Mouse (Mus musculus) gastrocnemius, adult 8-10 months (tissue): Measurements from ENCODE around the gene Myh14. TPM values are rescaled to one million over a fixed set of nuclear protein-coding genes. Genes with fewer than 3 reads are reported as not detected.

Experiments
- DNase-seq, 2 experiments: peaks; one replicate each; pipeline ENCODE4 v3.0.0; 2022; ENCODE audit warnings: low spot score in 2 of 2
- total RNA-seq, 4 experiments: library from RNA; stranded (reverse); gene quantifications; 2 replicates each; pipeline ENCODE4 v1.2.4; 2022

Gene Myh14
- total RNA-seq, 4 experiments from 2014 or later, result 38.7 to 58.3 (median 42.5) TPM

DNA sequence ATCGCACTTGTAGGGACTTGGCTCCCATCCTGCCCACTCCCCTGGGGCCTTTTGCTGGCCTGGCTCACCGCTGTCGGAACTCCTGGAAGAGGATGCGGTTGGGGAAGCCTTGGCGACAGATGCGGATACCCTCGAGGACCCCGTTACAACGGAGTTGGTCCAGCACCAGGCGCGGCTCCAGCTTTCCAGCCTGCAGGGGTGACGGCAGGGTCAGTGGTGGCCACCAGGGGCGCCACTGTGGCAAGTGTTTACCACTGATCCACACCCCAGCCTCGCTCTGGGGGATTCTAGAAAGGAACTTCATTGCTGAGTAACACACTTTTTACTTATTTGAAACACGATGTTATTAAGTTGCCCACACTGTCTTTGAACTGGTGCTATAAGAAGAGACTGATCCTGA lies 37.2 kb downstream of the Myh14 start:
- no peak for DNase-seq

DNA sequence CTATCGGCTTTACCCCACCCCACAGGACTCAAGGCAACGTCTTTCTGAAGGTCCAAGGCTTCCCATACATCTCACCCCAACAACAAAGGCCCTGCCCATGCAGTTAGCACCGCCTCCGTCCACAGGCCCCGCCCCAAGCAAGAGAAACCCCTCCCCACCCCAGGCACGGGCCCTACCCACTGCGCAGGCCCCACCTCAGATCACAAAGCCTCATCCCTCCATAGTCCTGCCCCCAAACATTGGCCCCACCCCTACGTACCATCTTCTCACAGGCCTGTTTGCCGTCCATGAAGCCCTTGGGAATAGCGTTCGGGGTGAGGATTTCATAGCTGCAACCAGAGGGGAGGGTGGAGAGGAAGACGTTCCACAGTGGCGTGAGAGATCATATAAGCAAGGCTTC lies 38.0 kb downstream of the Myh14 start:
- no peak for DNase-seq

DNA sequence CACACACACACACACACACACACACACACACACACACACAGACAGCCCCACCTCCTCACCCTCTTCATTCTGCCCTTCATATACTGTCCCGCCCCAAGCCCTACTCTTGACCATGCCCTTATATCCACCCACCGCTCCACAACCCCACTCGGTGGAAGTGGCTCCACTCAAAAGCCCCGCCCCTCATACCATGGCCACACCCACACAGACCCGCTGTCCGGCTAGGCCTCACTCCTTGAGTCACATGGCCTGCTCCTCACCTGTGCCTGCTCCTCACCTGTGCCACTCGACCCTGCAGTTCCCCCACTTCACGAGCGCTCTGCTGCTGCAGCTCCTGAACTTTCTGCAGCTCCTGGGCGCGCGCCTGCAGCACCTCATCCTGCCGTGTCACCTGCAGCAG lies 40.2 kb downstream of the Myh14 start:
- no peak for DNase-seq

DNA sequence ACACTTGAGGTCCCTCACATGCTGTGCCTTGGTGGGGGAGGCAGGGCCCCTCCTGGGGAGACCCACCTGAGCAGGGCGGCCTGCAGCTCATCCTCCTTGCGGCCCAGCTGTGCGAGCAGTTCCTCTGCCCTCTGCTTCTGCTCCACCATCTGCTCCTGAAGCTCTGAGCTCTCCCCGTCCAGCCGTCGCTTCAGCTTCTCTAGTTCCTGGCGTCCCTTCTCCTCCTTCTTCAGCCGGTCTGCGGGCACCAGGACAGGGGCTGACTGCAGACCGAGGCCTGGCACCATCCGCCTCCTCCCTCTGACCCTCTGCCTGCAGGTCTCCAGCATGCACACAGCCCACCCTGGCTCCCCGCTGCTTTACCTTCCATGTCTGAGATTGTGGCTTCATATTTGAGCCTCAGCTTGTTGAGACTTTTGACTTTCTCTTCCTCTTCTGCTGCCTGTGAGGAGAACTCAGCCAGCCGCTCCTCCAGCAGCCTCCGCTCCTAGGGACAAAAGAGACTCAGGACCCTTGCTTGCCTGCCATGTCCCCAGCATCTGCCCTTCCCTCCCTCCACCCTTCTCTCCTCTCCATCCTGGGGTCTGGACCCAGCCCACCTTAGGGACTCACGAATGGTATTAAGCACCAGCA lies 42.1 kb downstream of the Myh14 start:
- DNase-seq, result no peak

DNA sequence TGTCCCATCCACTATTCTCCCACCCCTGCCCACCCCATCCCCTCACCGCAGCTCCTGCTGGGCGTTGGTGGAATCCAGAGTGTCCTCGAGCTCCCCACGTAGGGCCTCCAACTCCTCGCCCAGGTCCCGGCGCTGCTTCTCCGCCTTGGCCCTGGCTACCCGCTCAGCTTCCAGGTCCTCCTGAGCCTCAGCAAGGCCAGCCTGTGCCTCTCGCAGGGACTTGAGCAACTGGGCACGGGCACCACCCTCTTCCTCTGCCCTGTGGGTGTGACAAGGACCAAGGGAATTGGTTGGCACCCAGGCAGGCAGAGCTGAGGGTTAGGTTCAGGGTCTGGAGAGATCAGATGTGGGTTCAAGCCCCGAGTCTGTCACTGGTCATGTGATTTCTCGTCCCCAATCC lies 43.7 kb downstream of the Myh14 start:
- DNase-seq, result no peak

DNA sequence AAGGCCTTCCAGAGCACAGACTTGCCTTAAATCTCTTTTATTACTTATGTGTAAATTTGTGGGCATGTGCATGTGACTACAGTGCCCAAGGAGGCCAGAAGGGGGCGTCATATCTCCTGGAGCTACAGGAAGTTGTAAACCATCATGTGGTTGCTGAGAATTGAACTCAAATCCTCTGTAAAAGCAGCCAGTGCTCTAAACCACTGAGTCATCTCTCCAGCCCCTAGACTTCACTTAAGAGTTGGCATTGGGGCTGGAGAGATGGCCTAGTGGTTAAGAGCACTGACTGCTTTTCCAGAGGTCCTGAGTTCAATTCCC lies 44.6 kb downstream of the Myh14 start:
- DNase-seq, result no peak

DNA sequence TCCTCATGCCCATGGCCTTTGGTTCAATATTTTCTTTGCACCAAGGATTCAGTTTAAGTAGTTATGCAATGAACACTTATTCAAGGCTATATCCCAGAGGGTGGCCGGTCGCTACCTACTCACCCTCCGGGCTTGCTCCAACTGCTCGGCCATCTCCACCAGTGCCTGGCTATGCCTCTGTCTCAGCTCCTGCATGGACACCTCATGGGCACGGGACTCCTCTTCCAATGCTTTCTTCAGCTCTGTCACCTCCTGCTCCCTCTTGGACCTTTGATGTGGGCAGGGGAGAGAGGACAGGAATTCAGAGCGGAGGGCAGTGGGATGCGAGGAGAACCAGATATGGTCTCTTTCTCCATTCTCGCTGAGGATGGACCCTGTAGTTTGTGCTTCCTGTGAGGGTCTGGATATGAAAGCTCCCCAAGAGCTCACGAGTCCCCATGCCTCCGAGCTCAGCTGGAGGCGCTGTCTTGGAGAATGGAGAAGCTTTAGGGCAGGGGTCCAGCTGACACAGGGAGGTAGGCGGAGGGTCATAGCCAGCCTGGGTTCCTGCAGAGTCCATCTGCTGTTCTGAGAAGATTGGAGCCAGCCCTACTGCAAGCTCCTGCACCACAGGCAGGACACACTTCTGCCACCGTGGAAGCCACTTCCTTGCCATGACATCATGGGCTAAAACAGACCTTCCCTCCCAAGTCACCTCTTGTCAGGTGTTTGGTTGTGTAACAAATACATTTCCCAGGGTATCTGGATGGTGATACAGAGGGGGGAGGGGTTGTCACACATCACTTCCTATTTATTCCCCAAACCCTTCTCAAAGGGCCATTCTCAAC lies 45.2 kb downstream of the Myh14 start:
- DNase-seq, result no peak

DNA sequence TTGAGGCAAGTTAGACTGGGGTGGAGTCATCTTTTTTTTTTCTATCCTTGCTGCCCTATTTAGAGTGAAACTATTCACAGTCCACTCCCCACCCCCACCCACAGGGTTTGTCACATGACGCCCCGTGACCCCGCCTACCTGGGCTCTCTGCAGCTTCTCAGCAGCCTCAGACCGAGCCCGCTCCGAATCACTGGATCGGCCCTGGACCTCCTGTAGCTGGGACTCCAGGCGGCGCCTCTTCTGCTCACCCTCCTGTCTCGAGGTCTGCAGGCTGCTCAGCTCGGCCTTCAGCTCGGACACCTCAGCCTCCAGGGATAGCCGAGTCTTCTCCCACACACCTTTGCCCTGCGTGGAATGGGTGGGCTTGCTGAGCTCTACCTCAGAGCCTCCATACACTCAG lies 45.8 kb downstream of the Myh14 start:
- no peak for DNase-seq

DNA sequence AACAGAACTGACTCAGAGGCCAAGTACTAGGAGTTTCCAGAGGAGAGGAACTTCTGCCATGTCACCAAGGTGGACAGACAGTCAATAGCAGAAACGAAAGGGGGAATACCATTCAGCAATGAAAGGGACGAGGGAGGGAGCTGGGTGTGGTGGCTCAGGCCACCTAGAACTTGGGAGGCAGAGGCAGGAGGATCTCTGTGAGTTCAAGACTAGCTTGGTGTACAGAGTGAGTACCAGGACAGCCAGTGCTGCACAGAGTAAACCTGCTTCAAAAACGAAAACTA lies 46.2 kb downstream of the Myh14 start:
- DNase-seq, result no peak

DNA sequence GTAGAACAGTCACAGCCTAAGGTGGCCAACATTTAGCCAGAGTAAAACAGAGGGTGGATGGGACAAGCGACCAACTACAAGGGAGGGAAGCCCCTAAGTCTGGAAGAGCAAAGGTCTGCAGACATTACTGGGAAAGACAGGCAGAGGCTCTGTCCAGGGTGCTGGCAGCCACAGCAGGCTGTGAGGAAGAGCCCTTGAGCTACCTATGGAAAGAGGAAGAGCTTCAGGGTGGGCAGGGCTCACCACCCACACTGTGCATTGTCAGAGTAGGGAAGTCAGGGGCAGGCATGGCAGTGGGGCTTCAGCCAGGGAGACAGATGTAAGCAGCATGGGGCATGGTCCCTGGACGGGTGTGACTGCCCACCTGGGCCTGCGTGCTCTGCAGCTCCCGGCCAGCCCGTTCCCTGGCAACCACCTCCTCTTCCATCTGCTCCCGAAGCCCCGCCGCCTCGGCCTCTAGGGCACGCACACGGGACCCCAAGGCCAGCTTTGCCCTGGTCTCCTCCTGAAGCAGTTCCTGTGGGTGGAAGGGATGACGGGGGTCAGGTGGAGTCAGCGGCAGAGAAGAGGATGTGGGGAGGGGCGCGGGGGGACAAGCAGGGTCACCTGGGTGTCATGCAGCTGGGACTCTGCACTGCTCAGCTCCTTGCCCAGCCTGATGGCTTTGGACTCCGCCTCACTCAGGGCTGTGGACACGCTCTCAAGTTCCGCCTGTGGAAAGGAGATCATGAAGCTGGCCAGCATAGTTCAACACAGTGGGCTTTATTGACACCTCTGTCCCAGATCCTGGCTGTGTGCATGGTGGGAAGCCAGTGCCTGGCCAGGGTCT lies 46.7 kb downstream of the Myh14 start:
- no peak for DNase-seq

DNA sequence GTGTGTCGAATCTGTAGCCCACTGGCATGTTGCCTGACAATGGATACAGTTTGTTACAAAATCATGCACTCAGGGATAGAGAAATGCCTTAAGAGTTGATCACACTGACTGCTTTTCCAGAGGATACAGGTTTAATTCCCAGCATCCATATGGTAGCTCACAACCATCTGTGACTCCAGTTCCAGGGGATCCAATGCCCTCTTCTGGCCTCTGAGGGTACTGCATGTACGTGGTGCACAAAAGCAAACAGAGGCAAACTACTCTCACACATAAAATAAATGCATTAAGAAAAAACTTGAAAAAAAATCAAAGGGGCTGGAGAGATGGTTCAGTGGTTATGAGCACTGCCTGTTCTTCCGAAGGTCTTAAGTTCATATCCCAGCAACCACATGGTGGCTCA lies 53.6 kb downstream of the Myh14 start:
- DNase-seq, result no peak

DNA sequence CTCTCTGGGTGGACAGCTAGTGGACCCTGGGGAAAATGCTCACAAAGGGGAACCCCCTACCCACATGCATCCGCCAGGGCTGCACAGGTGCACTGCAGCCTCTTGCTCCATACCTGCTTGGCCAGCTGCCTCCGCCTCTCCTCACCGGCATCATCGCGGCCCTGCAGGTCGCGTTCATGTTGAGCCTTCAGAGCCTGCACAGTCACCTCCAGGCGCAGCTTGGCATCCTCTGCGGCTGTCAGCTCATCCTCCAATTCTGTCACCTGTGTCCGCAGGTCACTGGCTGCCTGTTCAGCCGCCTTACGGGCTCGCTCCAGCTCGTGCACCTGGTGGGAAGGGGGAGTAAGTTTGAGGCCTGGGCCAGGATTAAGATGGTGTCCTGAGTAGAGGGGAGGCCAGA lies 54.7 kb downstream of the Myh14 start:
- DNase-seq, result no peak

DNA sequence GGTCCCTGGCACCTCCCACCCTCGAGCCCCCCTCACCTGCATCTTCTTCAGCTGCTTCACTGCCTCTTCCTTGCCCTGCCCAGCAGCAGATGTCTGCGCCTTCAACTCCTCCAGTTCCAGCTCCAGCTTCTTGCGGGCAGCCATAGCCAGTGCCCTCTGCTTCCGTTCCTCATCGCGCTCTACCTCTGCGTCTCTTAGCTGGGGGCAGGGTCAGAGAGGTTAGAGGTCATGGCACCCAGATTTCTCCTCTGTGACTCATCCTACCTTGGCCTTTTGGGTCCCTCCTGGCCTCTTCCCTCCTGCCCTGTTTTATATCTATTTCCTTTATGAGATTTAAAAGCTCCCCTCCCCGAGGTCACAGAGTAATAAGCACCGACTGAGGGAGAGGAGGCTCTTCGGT lies 55.3 kb downstream of the Myh14 start:
- no peak for DNase-seq

DNA sequence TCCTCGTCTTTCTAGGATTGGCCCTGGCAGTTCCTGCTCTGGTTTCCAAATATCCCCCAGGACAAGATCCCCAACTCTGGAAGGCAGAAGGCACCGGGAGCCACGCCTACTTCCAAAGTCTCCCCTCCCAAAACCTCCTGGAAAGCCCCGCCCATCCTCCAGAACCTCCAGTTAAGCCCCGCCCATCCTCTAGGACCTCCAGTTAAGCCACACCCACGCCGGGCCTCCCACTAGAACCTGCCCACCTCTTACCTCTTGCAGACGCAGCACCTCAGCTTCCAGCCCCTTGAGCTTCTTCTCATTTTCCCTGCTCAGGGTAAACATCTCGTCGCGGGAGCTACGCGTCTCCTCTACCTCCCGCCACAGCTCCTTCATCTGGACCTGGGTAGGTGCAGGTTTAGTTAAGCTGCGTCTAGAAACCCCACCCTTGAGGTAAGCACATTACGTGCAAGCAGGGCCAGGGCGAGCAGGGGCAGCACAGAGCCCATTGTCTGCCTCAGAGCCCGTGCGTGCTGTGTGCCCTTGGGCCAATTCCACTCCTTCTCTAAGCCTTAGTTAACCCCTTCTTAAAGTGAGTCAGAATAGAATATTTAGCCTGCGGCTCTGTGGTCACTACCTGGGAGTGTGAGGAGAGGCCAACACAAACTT lies 56.5 kb downstream of the Myh14 start:
- no peak for DNase-seq

DNA sequence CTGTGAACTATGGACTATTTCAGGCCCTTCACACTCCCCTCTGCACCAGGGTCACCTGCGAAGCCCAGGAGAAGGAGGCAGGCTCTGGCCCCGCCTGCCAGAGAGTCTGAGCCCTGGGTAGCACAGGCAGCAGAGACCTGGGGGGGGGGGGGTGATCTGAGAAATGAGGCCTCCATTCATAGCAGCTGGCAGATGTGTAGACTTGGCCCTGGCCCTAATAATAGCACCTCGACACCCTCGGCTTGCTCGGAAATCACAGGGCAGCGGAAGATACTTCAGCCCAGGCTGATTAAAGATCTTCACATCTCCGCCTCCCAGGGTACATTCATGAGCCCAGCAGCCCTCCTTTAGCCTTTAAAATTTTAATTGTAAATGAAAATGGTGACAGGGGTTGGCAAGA lies 58.5 kb downstream of the Myh14 start:
- DNase-seq, result no peak

DNA sequence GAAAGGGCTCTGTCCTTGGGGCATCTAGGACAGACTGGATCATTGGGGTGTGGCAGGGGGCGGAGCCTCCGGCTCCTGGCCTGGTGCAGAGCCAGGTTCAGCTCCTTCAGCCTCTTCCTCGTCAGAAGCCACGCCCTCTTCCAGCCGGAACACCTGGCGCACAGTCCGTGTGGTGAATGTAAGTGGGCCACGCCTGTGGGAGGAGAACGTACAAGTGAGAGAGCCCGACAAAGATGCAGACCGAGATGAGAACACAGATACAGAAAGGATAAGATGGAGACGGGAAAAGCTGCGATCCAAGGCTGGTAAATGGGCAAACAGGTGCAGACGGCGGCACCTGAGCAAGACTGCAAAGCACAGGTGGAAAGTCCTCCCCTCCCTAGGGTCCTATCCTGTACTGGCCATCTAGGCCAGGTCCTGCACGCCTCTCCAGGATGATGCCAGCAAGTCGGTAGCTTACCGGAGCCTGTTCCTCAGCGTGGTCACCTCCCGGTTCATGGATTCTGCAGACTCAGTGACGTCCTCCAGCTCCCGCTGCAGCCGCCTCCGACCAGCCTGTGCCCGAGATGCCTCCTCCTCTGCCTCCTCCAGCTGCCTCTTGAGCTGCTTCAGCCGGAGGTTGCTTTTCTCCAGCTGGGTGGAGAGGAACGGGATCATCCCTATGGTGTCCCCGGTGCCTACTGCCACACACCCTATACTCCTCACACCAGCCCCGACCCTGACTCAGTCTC lies 64.3 kb downstream of the Myh14 start:
- DNase-seq, result no peak

DNA sequence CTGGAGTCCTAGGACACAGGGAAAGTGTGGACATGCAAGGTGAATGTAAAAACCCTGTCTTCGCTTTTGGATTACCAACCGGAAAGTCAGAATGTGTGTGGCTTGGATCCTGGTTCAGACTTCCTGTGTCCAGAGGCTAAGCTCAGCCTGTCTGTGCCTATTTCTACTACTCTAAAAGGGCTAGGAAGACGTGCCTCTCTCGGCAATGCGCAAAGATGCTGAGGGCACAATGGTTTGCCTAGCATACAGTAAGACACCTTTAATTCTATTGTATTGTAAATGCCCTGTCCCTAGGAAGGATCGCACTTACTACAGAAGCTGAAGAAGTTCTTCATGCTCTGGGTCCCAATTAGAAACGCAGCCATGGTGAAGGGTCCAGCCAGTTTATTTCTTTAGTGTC lies 65.2 kb downstream of the Myh14 start:
- DNase-seq, result no peak

DNA sequence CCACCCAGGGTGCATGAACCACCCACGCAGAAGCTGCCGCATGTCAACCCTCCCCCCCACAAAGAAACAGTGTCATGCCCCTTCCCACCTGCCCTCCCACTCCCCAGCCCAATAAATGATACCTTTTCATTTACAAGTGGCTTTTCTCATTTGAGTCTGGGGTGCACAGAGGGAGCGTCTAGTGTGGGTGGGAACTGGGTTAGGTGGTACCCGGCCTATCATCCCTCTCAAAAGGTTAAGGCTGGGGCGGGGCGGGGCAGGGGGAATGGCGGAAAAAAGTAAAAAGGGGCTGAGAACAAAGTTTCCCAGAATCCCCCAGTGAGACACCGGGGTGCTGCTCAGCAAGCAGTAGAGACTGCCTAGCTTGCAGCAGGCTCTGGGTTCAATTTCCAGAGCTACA lies 66.0 kb downstream of the Myh14 start:
- no peak for DNase-seq

DNA sequence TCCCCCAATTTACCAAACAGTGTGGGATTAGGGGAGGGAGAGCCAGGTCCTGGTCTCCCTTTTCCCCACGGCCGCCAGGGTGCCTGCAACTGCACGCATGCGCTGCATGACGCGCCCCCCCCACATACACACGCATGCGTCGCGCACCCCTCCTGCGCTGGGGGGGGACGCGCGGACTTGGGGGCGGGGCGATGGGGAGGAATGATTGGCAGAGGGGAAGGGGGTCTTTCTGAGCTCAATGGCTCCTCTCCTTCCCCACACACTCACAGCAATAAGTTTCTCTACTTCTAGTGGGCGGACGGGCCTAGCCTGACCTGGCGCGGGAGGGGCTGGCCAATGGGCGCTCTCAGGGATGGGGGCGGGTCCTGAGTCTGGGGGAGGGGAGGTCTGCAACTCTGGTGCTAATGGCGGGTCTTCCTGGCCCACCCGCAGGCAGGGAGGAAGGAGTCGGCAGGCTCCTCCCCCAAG lies 66.5 kb downstream of the Myh14 start:
- DNase-seq, result no peak

DNA sequence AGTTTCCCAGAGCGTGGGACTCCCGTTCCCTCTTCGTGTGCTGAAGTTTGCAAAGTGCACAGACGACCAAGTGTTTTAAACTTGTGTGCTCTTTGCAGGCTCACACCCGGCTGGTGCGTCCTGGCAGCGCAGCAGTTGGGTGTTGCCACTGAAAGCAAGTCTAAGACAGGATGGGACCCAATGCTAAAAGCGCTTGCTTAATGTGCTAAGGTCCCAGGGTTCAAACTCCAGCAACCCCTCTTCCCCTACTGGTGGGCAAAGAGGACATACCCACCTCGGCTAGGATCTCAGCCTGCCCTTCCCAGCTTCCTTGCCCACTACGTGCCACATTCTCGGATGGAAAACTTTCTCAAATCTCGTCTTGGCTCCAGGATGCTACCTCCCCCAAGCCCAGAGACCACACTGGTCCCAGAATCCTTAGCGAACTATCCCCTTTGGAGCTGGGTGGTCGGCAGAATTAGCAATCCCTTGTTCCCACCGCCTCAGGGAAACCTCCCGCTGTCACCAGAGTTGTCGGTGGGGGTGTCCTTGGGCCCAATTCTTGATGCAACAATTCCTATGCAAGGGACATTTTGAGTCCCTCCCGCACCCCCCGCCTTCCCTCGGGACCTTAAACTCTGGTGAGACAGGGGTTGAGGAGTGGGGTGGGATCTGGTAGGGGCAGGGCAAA lies 67.3 kb downstream of the Myh14 start:
- DNase-seq, result no peak

DNA sequence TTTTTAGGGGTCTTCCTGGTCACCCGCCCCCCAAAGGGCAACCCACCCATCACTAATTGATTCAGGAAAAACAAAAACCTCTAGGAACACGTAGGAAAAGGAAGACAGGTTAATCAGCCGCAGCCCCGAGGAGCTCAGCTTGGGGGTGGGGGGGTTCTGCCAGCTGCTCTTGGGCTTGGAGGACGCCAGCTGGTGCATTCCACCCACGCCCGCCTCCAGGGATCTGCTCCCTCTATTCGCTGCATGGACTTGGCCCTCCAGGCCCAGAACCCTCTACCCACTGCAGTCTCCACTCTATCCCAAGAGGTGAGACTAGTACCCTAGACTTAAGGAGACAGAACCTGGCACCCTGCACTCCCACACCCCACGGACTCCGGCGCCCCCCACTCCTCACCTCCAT lies 68.2 kb downstream of the Myh14 start:
- no peak for DNase-seq
